Mouse (Mus musculus) MEL-GATA-1-ER (cell line): Measurements from ENCODE around the gene Gm5447.

Experiments
- DNase-seq: peaks from one replicate; pipeline ENCODE4 v3.0.0-alpha.2; 2012; ENCODE audit warnings: low read depth; ENCODE audit errors: extremely low read depth

Gene Gm5447

DNA sequence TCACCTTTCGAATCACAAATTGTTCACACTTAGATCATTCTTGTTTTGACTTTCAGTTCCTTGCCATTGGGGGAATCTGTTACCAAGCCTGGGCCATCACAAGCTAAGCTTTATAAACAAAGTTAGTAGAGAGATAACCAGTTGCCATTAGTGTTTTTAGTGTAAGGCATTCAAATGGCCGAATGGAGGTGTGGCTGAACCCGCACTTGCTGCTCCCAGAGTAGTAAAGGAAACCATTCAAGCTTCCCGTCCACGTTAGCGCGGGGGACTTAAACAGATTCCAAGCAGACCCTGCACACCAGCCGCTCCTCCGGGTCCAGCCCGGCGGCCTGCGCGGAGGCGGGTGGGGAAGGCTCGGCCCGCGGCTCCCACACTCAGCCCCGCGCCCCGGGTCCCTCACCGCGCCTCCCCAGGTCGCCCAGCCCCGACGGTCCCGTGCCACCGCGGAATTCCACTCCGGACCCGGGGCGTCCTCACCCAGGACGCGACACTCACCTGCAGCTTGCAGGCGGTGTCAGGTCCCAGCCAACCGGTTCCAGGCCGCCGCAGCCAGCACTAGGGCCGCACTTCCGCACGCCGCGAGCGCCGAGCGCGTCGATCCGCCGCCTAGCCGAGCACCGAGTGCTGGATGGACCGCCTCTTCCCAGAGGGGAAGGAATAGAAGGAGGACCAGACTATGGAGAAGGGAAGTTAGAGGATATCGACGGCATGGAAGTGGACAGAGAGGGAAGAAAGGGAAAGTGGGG lies at the start of gene Gm5447, which contains the start of gene Exoc2:
Gene Gm5447, plus strand, starts transcription at position 704 of the 746 bp plus-strand sequence.
Gene Exoc2, minus strand, starts transcription at position 593 of the 746 bp plus-strand sequence.
- peak; percentile 42 for DNase-seq

- no peak for DNase-seq
These were observed 49.7 kb upstream of the Gm5447 start for GRCm38 (mm10) chr13:30924269-30924668.

DNA sequence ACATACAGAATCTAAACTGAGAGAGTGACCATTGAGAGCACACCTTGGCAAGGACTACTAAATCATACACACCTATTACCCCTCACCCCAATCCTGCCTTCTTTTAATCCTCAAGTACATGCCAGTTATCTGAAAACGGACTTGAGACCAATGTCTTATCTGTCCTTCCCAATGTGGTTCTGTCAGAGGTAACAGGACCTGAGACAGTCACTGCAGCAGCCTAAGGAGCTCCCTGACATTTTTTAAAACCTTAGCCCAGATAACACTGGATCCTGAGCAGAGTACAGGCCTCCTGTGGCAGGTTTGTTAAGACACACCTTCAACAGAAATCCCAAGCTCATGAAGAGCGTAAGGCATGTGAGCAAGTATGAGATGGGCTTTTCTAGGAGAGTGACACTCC lies 44.9 kb upstream of the Gm5447 start:
- DNase-seq, result no peak

GRCm38 (mm10) chr13:30931613-30932012 lies 42.4 kb upstream of the Gm5447 start:
- DNase-seq, result no peak

DNA sequence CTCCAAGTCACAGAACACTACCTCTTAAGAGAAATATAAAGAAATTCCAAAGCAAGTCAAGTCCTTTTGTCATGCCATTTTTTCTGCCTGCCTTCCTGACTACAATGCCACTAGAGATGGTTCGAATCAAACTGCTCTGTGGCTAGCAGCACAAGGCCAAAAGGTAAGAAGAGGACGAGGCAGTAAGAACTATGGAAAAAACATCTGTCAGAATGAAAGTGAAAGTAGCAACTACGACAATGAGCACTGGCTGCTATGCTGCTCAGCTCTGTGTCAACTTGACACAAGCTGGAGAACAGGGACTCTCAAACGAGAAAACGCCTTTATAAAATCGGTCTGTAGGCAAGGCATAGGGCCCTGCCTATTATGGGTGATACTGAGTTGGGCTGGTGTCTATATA lies 41.0 kb upstream of the Gm5447 start:
- no peak for DNase-seq

DNA sequence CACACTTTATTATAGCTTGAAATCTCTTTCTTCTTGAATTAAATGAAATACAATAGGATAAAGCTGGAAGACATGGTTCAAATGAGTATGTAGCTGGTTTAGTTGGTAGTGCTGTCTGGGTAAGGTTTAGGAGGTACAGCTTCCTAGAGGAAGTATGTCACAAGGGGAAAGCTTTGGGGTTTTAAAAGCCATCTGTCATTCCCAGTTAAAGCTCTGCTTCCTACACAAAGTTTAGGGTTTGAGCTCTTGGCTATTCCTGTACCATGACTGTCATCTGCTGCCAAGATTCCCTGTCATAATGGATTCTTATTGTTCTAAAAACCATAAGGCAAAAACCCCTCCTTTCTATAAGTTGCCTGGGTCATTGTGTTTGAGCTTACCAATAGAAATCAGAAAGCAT lies 28.2 kb upstream of the Gm5447 start:
- DNase-seq, result no peak

DNA sequence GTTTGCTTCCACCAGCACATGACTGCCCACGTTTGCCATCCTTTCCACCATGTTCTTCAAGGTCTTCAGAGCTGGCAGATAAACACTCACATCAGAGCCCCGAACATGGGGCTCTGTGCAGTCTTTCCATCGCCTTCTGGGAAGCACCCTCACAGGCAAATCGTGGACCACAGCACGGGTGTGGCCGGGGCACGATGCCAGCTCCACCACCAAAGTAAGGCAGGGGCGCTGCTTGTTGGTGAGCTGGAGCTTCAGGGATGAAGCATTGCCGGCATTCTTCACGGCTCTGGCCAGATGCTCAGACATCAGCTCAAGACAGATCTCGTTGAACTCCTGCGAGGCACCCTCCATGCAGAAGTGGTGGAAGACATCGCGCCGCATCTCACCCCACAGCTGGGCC lies 26.9 kb upstream of the Gm5447 start:
- DNase-seq, result no peak

DNA sequence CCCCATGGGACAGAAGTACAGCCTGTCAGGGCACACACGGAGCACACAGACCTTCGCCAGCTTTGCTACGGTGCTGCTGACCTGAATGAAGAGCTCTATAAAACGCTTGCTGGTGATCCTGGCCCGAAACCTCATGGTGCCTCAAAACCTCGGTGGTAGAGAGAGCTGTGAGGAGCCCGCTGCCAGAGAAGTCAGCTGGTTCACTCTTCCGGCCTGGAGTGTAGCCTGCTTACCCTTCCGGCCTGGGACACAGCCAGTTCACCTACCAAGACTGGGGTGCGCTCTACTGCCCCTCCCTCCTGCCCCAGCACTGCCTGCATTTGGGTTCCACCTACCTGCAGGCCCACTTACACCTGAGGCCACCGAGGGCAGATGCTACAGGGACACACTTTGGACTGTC lies 26.5 kb upstream of the Gm5447 start, which contains the start of gene Hus1b:
Gene Hus1b, minus strand, starts transcription at position 220 of the 400 bp plus-strand sequence.
- no peak for DNase-seq

DNA sequence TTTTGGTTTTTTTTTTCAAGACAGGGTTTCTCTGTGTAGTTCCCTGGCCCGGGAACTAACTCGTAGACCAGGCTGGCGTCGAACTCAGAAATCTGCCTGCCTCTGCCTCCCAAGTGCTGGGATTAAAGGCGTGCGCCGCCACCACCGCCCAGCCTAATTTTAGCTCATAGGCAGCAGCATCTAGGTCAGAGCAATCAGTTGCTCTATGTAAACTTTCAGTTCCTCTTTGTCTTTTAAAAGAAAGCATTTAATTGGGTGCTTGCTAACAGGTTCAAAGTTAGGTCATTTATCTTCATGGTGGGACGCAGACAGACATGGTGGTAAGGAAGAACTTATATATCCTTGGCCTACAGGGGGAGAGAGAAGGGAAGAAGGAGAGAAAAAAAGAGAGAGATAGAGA lies 24.8 kb upstream of the Gm5447 start:
- DNase-seq, result no peak

GRCm38 (mm10) chr13:30952044-30952443 lies 22.0 kb upstream of the Gm5447 start:
- no peak for DNase-seq

DNA sequence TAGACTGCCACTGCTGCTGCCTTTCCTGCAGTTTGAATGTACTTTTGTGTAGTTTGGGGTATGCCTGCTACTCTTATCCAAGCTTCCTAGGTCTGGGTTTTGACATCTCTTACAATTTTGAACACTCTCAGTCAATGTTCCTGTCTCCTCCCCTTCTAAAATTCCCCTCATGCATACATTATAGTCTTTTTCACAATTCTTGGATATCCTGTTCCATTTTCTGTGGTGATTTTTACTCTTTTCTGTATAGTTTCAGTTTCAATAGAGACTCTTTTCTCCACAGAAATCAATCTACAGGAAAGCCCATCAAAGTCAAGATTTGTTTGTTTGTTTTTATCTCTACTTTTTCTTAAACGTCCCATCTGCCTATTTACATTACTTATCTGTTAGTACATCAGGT lies 20.4 kb upstream of the Gm5447 start:
- DNase-seq, result no peak

- no peak for DNase-seq
These were observed 13.3 kb upstream of the Gm5447 start for GRCm38 (mm10) chr13:30960714-30961113.

DNA sequence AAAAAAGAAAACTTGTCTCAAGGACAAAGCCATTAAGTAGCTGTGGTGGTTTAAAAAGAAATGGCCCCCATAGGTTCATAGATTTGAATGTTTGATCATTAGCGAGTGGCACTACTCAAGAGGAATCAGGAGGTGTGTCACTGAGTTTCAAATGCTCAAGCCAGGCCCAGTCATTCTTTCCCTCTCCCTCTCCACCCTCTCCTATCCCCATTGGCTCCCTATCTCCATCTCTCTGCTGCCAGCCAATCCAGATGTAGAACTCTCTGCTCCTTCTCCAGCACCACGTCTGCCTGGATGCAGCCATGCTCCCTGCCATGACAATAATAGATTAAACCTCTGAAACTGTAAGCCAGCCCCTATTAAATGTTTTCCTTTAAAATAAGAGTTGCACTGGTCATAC lies 12.1 kb upstream of the Gm5447 start:
- DNase-seq, result no peak

DNA sequence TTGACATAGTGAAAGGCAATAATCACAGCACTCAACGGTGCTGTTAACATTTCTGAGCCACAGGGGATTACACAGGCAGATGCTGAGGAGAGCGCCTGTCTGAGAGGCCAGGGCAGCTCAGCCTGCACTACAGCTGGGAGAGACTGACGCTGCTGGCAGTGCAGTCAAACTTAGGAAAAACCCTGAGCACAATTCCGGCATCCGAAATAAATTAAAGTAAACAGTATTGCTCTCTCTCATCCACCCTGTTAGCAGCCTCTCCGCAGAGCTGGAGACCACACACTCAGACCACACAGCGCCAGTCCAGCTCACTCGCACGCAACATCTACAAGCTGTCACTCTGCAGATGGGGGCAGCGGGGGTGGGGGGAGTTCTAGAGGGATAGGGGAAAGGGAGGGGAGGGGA lies 7.5 kb upstream of the Gm5447 start:
- DNase-seq, result no peak

- no peak for DNase-seq
These were observed 5.7 kb upstream of the Gm5447 start for GRCm38 (mm10) chr13:30968311-30968710.

DNA sequence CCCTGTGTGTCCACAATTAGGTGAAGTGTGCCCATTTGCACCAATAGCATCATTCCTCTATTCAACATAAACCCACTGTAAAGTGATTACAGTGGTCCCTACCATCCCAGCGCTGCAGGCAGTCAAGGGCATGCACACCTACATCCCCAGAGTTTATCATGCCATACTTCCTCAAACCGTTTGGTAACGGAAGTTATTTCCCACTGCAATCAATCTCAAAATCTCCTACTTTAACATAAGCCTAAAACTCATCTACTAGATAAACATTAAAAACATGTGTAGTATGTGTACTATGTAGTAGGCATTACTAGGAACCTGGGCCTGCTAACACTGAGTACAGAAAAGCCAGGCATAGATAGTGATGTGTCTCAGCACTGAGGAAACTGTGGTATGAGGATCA lies 3.0 kb upstream of the Gm5447 start:
- no peak for DNase-seq

DNA sequence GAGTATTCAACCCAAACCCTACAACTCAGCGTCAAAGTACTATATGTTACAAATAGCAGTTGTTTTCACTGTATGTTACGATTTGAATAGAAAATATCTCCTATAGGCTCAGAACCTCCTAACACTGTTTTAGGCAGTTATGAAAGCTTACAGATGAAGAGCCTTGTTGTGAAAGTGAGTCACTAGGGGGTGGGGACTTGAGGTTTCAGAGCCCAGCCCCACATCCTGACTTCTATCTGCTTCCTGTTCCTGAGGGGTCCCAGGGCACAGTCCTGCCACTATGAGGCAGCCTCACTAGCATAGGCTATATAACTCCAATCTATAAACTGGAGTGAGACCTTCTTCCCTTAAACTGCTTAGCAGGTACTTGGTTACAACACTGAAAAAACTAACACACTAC lies 1.9 kb upstream of the Gm5447 start:
- DNase-seq, result peak; percentile 80

DNA sequence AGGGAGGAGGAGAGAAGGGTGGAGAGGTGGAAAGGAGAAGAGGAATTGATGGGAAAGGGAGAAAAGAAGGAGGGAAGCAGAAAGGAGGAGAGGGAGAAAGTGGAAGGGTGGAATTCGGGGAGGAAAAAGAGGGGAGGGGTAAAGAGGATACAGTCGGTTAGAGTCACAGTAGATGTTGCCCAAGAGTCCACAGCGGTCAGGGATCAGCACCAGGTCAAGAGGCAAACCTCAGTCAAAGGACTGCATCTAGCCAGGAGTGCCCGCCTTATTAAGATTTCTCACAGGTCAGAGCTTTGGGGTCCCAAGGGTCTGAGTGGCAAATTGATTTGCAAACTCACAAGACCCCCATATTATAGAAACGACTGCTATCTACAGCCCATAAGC lies 235 bp downstream of the Gm5447 start:
- DNase-seq, result no peak

- DNase-seq, result no peak
These were observed 2.6 kb downstream of the Gm5447 start for GRCm38 (mm10) chr13:30976536-30977084.

- no peak for DNase-seq
These were observed 4.2 kb downstream of the Gm5447 start for GRCm38 (mm10) chr13:30978224-30978623.

DNA sequence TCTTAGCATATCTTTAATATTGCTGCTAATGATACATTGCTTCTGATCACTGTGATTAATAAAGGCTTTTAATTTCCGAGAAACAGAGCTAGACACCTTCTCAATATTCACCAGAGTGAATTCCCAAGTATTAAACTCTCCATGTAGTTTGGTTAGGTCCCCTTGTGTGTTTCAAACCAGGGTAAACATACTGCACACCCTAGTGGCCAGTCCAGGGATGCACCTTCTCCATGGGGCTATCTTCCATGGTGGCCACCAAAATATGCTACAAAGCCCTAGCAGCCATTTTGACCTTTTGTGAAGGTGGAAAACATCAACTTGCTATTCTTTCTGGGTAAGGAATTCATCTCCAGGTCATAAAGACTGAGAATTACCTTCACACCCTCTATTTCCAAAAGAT lies 7.7 kb downstream of the Gm5447 start:
- DNase-seq, result peak; percentile 33

DNA sequence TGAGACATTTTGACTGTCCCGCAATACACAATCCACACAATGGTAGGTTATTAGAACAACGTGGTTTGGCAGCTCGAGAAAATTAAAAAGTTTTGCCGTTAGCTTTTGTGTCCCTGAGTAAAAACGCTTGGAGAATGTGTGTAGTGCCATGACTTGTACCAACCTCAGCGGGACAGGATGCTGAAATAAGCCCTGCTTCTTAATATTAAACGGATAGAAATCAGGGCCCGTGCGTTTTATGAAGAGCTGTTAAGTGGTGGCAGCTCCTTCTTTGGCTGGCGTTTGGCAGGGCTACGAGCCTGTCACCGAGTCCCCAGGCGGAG lies 11.2 kb downstream of the Gm5447 start:
- DNase-seq, result no peak
